Mouse (Mus musculus): ENCODE measurements around the gene Htr1a.

The Htr1a gene

DNA sequence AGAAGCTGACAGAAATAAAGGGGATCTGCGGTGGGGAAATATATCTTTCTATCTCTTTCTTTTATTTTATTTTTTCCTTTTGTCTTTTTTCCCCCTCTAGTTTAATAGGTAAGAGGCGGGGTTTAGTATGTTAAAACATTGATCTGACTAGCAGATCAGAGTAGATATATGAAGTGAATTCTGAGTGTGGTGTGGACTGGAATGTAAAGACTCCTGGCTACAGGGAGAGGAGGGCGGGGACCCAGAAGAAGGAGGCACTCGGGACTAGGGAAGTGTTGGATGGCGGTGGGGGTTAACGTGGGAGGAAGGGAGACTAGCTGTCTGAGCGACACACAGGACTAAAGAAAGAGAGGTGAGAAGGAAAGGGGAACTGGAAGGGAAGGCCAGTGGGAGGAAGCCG lies at the start of gene Htr1a:
Gene Htr1a, plus strand, starts transcription at position 301 of the 400 bp plus-strand sequence.
- DNase-seq, result no peak

- peak; percentile 0 for DNase-seq
These were observed 31.7 kb upstream of the Htr1a start for GRCm38 (mm10) chr13:105411535-105412326.

DNA sequence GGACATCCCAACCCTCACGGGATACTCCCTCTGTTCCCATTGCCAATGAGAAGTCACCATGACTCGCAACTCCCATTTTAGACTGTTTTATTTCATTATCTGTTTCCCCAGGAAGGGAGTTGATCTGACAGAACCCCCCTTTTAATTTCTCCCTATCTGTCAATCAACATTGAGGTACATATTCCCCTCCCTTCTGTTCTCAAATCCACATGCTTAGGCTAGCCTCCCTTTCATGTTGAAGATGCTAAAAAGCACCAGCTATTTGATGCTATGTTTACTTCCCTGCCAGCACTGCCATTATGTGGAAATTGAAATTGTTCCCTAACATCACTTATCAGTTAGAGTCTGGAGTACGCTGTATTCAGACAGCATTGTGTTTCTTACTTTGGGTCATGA lies 31.1 kb upstream of the Htr1a start:
- DNase-seq, result no peak

DNA sequence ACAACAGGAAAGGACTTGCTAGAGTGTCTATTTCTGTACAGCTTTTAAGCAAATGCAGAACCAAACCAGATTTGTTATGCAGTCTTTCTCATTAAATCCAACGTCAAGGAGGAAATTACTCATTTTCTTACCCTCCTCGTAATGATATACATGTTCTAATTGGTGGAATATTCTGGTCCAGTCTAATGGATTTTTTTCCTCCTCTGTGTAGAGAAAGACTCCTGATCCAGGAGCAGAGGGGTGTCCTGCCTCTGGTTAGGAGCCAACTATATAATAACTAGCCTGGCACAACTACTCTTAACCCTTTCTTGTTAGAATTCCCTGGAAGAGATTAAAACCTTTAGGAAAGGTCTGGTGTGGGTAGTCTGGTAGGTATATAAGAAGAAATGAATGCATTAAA lies 10.3 kb upstream of the Htr1a start:
- no peak for DNase-seq

DNA sequence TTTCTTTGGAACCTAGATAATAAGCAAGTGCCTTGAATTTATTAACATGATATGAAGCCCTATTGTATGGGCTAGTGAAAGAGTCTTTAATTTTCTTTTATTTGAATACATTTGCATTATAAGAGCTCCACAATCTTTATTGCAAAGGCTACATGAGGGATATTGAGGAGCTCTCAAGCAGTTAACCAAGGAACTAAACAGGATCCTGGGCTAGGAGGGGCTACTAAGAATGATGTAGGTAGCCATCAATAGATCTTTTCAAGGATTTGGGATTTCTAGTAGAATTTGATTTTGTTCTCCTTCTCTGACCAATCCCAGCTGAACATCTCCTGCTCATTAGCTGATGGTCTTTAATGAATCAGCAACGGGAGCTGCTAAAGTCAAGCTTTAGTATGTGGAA lies 9.8 kb upstream of the Htr1a start:
- DNase-seq, result no peak

- peak; percentile 5 for DNase-seq
These were observed 863 bp upstream of the Htr1a start for GRCm38 (mm10) chr13:105442576-105442975.

GRCm38 (mm10) chr13:105443871-105444237 lies 415 bp downstream of the Htr1a start:
- no peak for DNase-seq

- DNase-seq, result no peak
These were observed 927 bp downstream of the Htr1a start for GRCm38 (mm10) chr13:105444238-105444894.

- no peak for DNase-seq
These were observed 1.4 kb downstream of the Htr1a start for GRCm38 (mm10) chr13:105444895-105445281.

GRCm38 (mm10) chr13:105446239-105446638 lies 2.8 kb downstream of the Htr1a start:
- DNase-seq, result no peak

DNA sequence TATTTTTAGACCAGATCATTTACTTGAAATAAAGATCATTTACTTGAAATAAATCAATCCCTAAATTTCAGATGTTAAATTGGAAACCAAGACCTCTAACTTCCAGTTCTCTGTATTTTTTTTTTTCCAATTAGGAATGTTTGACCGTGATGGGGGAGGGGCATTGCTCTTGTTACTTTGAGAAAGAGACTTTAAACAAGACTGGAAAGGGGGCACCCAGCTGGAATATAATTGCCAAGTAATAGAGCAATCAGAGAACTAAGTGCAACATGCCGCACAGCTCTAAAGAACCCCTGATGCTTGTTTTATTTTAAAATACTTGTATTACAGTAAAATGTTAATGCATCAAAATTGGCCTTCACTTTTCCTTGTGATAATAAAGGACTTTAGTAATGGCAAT lies 4.3 kb downstream of the Htr1a start:
- no peak for DNase-seq

GRCm38 (mm10) chr13:105451536-105451935 lies 8.1 kb downstream of the Htr1a start:
- no peak for DNase-seq

Measured in cerebellum, adult 9-10 months (tissue).